Mouse (Mus musculus): ENCODE measurements at regions not wholly inside any gene's neighbourhood (a gene's known extent, or its start where the extent isn't known, plus 50 kb on each side); places are given as distances from the start of the nearest gene placed in this dataset.

GRCm38 (mm10) chr17:45853931-45854653 is 120.4 kb upstream of the 1600014C23Rik start:
- DNase-seq (ENCODE audit: extremely low read depth, low read depth, low spot score) = no peak
- no peaks in the 10 kb centered on the region for H3K79me2 ChIP-seq (ENCODE audit: control insufficient read depth, insufficient read depth, low read length)
- no peaks in the 10 kb centered on the region for H3K4me1 ChIP-seq (ENCODE audit: control insufficient read depth, insufficient read depth, low read length)
- H3K27me3 ChIP-seq (ENCODE audit: control insufficient read depth, insufficient read depth, low read length) = peaks cover 2% of the 10 kb centered on the region; the same call in 1 of the 2 replicates
- H3K9ac ChIP-seq (ENCODE audit: low read depth, low read length) = no peak overlapping the region
- TF ChIP-seq CTCF (IDR thresholded peaks at IDR 0.05; ENCODE audit: low read depth, low read length) (no peak), POLR2A (IDR thresholded peaks at IDR 0.05; ENCODE audit: extremely low read depth, insufficient read depth, low read length) (no peak)
- H3K36me3 ChIP-seq (ENCODE audit: control insufficient read depth, insufficient read depth, low read length) = no peaks in the 10 kb centered on the region
- WGBS = 85% methylated on average over 21 of the region's 21 CpGs
- no peak overlapping the region for H3K4me3 ChIP-seq (ENCODE audit: insufficient read depth, low read depth, low read length)
- no peak overlapping the region for H3K27ac ChIP-seq (replicated peaks; ENCODE audit: insufficient read depth, low read depth, low read length)

GRCm38 (mm10) chr17:45852402-45852801 is 118.8 kb upstream of the 1600014C23Rik start:
- Histone ChIP-seq H3K79me2 (ENCODE audit: control insufficient read depth, insufficient read depth, low read length) (no peaks in the 10 kb centered on the region), H3K4me1 (ENCODE audit: control insufficient read depth, insufficient read depth, low read length) (no peaks in the 10 kb centered on the region), H3K9ac (ENCODE audit: low read depth, low read length) (no peak overlapping the region), H3K4me3 (ENCODE audit: insufficient read depth, low read depth, low read length) (no peak overlapping the region), H3K27me3 (ENCODE audit: control insufficient read depth, insufficient read depth, low read length) (peaks cover 2% of the 10 kb centered on the region; the same call in 1 of the 2 replicates), H3K36me3 (ENCODE audit: control insufficient read depth, insufficient read depth, low read length) (no peaks in the 10 kb centered on the region), H3K27ac (replicated peaks; ENCODE audit: insufficient read depth, low read depth, low read length) (no peak overlapping the region)
- DNase-seq (ENCODE audit: extremely low read depth, low read depth, low spot score) = no peak
- no peak for TF ChIP-seq POLR2A (IDR thresholded peaks at IDR 0.05; ENCODE audit: extremely low read depth, insufficient read depth, low read length)
- WGBS = 62% methylated on average over 5 of the region's 5 CpGs

- 68% methylated on average over 8 of the region's 8 CpGs for WGBS
- no peaks in the 10 kb centered on the region for H3K4me1 ChIP-seq (ENCODE audit: control insufficient read depth, insufficient read depth, low read length)
- no peak overlapping the region for H3K9ac ChIP-seq (ENCODE audit: low read depth, low read length)
- no peak overlapping the region for H3K27ac ChIP-seq (replicated peaks; ENCODE audit: insufficient read depth, low read depth, low read length)
- TF ChIP-seq CTCF (IDR thresholded peaks at IDR 0.05; ENCODE audit: low read depth, low read length) = no peak
- TF ChIP-seq POLR2A (IDR thresholded peaks at IDR 0.05; ENCODE audit: extremely low read depth, insufficient read depth, low read length) = no peak
- H3K4me3 ChIP-seq (ENCODE audit: insufficient read depth, low read depth, low read length) = no peak overlapping the region
- DNase-seq (ENCODE audit: extremely low read depth, low read depth, low spot score) = no peak
- peaks cover 2% of the 10 kb centered on the region; the same call in 1 of the 2 replicates for H3K27me3 ChIP-seq (ENCODE audit: control insufficient read depth, insufficient read depth, low read length)
- H3K79me2 ChIP-seq (ENCODE audit: control insufficient read depth, insufficient read depth, low read length) = no peaks in the 10 kb centered on the region
- no peaks in the 10 kb centered on the region for H3K36me3 ChIP-seq (ENCODE audit: control insufficient read depth, insufficient read depth, low read length)
Measured at GRCm38 (mm10) chr17:45851723-45852396, 118.2 kb upstream of the 1600014C23Rik start.

GRCm38 (mm10) chr17:45850976-45851375 is 117.3 kb upstream of the 1600014C23Rik start:
- WGBS = 88% methylated on average over 6 of the region's 6 CpGs
- Histone ChIP-seq H3K4me1 (ENCODE audit: control insufficient read depth, insufficient read depth, low read length) (no peaks in the 10 kb centered on the region), H3K4me3 (ENCODE audit: insufficient read depth, low read depth, low read length) (no peak overlapping the region), H3K27me3 (ENCODE audit: control insufficient read depth, insufficient read depth, low read length) (peaks cover 2% of the 10 kb centered on the region; the same call in 1 of the 2 replicates), H3K9ac (ENCODE audit: low read depth, low read length) (no peak overlapping the region), H3K79me2 (ENCODE audit: control insufficient read depth, insufficient read depth, low read length) (no peaks in the 10 kb centered on the region), H3K36me3 (ENCODE audit: control insufficient read depth, insufficient read depth, low read length) (no peaks in the 10 kb centered on the region), H3K27ac (replicated peaks; ENCODE audit: insufficient read depth, low read depth, low read length) (no peak overlapping the region)
- TF ChIP-seq CTCF (IDR thresholded peaks at IDR 0.05; ENCODE audit: low read depth, low read length) (no peak), POLR2A (IDR thresholded peaks at IDR 0.05; ENCODE audit: extremely low read depth, insufficient read depth, low read length) (no peak)
- DNase-seq (ENCODE audit: extremely low read depth, low read depth, low spot score) = no peak

GRCm38 (mm10) chr17:45850174-45850573 is 116.5 kb upstream of the 1600014C23Rik start:
- Histone ChIP-seq H3K27me3 (ENCODE audit: control insufficient read depth, insufficient read depth, low read length) (peaks cover 2% of the 10 kb centered on the region; the same call in 1 of the 2 replicates), H3K79me2 (ENCODE audit: control insufficient read depth, insufficient read depth, low read length) (no peaks in the 10 kb centered on the region), H3K27ac (replicated peaks; ENCODE audit: insufficient read depth, low read depth, low read length) (no peak overlapping the region), H3K4me3 (ENCODE audit: insufficient read depth, low read depth, low read length) (no peak overlapping the region), H3K36me3 (ENCODE audit: control insufficient read depth, insufficient read depth, low read length) (no peaks in the 10 kb centered on the region), H3K4me1 (ENCODE audit: control insufficient read depth, insufficient read depth, low read length) (no peaks in the 10 kb centered on the region), H3K9ac (ENCODE audit: low read depth, low read length) (no peak overlapping the region)
- no peak for DNase-seq (ENCODE audit: extremely low read depth, low read depth, low spot score)
- 73% methylated on average over 5 of the region's 5 CpGs for WGBS
- no peak for TF ChIP-seq CTCF (IDR thresholded peaks at IDR 0.05; ENCODE audit: low read depth, low read length)
- TF ChIP-seq POLR2A (IDR thresholded peaks at IDR 0.05; ENCODE audit: extremely low read depth, insufficient read depth, low read length) = no peak

GRCm38 (mm10) chr17:45848605-45849004 is 115.0 kb upstream of the 1600014C23Rik start:
- no peaks in the 10 kb centered on the region; the same call in 1 of the 2 replicates for H3K4me1 ChIP-seq (ENCODE audit: control insufficient read depth, insufficient read depth, low read length)
- no peak overlapping the region for H3K27ac ChIP-seq (replicated peaks; ENCODE audit: insufficient read depth, low read depth, low read length)
- peak; percentile 34 for DNase-seq (ENCODE audit: extremely low read depth, low read depth, low spot score)
- no peaks in the 10 kb centered on the region for H3K79me2 ChIP-seq (ENCODE audit: control insufficient read depth, insufficient read depth, low read length)
- no peaks in the 10 kb centered on the region for H3K27me3 ChIP-seq (ENCODE audit: control insufficient read depth, insufficient read depth, low read length)
- TF ChIP-seq POLR2A (IDR thresholded peaks at IDR 0.05; ENCODE audit: extremely low read depth, insufficient read depth, low read length) = no peak
- peak; percentile 76 for TF ChIP-seq CTCF (IDR thresholded peaks at IDR 0.05; ENCODE audit: low read depth, low read length)
- WGBS = 38% methylated on average over 8 of the region's 8 CpGs
- no peak overlapping the region for H3K4me3 ChIP-seq (ENCODE audit: insufficient read depth, low read depth, low read length)
- H3K36me3 ChIP-seq (ENCODE audit: control insufficient read depth, insufficient read depth, low read length) = no peaks in the 10 kb centered on the region
- no peak overlapping the region for H3K9ac ChIP-seq (ENCODE audit: low read depth, low read length)

Measured in liver, adult 2 months (tissue).